Mouse (Mus musculus) testis, postnatal 14 days (tissue): ENCODE data around the gene Krt16.

Experiments
- DNase-seq: peaks from one replicate; pipeline ENCODE4 v3.0.0; 2021; ENCODE audit warnings: low spot score

Krt16 gene

GRCm38 (mm10) chr11:100248852-100249465, at the start of gene Krt16:
Gene Krt16, minus strand, starts transcription at chr11:100248902.
- DNase-seq = no peak

GRCm38 (mm10) chr11:100297801-100298200, 49.1 kb upstream of the Krt16 start:
- peak; percentile 28 for DNase-seq

GRCm38 (mm10) chr11:100295308-100295707, 46.6 kb upstream of the Krt16 start:
- peak; percentile 80 for DNase-seq

DNA sequence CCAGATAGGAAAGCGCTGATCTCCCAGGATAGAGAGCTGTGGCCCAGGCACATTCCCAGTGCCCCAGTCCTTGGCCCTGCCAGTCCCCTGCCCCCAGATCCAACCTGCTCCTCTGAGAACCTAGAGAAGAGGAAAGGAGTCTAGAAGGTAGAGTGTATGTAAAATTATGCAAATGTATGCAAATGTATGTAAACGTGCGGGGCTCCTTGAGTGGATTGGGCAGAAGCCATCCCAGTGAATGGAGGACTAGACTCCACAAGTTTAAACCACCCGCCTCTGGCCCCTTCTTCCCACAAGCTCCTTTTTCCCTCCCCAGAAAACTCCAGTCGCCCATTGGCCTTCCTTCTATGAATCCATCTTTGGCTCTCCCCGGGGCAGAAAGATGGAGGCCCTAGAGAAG, 44.2 kb upstream of the Krt16 start:
- no peak for DNase-seq

- DNase-seq = no peak
Observed at GRCm38 (mm10) chr11:100290235-100290634, 41.5 kb upstream of the Krt16 start.

GRCm38 (mm10) chr11:100288942-100289341, 40.2 kb upstream of the Krt16 start:
- DNase-seq = peak; percentile 65

GRCm38 (mm10) chr11:100287024-100287423, 38.3 kb upstream of the Krt16 start:
- peak; percentile 43 for DNase-seq

DNA sequence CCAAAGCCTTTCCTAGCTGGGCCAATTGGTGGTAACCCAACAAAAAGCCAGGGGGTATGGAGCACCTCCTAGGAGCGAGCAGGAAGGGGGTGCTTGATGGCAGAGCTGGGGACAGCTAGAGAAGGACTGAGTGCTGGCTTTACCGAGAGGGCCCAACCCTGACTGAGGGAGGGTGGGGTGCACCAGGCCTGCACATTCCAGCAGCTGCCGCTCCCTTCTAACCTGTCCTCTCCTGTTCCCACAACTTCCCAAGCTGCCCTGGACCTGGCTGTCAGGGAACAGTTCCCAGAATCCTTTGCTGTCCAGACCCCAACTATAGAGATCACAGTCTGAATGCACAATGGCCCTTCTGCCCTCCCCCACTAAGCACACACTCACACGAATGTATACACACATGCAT, 36.3 kb upstream of the Krt16 start:
- no peak for DNase-seq

GRCm38 (mm10) chr11:100282549-100282948, 33.8 kb upstream of the Krt16 start:
- peak; percentile 50 for DNase-seq

DNA sequence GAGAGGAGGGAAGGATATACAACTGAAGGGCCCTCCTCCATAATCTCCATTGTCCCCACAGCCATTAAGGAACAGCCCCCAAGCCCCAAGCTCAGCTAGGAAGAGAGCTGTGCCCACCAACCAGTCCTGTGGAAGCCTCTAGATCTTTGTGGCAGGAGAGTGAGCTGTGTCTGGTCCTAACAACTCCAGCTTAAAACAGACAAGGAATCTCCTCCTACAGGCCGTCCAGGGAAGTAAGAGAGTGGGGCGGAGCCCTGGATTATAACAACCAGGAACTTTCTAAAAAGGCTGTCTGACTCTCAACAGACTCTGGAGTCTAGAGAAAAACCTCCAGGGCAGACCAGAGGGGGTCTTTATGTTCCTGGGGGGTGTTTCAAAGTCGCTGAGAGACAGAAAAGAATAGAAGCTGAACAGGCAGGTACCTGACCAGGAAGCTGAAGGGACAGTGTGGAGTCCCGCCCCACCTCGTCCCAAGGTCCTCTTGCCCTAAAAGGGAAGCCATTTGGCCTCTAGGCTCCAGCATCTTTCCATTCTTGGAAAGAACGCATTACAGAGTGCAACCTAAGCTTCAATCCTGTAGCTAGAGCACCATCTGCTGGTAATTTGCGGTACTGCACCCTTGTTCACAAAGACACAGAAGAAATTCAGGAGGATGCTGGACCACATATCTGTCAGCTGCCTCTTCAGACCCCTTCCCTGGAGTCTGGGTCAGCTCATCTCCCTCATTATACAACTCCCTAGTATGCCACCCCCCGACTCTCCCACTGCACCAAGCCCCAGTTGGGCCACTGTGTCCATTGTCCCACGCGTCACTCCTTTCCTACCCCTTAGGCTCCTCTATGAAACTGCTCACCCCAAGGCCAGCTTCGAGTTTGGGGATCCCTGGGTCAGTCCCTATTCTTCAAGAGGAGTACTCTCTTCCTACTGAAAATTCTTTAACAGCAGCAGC, 33.2 kb upstream of the Krt16 start:
- DNase-seq = peak; percentile 80

GRCm38 (mm10) chr11:100278759-100279158, 30.1 kb upstream of the Krt16 start:
- DNase-seq = no peak

DNA sequence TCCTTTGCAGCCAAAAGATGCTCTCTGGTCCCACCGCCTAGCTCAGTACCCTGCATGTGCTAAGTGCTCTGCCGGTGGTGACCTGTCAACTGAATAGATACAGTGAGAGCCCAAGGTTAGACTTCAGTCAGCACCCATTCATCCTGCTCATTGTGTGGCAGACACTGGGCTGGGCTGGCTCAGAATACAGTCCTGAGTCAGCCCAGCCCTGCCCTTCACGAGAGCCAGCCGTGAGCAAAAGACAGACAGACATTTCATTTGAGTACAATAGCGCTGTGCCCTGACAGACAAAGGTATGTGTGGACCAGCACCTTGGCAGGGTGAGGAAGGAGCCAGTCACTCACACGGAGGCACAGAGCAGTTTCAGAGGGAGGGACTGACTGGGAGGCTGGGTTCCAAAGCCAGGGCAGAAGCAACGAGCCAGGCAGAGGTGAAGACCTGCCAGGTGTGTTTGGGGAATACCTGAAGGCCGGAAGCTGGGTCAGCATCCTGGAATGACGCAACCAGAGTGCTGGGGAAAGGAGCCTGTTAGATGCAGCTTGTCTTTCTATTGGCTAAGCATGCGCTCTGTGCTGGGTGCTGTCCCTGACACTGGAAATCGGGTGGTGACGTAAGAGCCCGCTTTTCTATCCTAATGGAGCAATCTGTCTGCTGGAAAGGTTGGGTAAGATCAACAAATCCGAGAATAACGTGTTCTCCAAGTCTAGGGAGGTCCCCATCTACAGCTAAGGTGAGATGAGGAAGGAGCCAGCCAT, 29.2 kb upstream of the Krt16 start:
- no peak for DNase-seq

GRCm38 (mm10) chr11:100275466-100275865, 26.8 kb upstream of the Krt16 start:
- no peak for DNase-seq

DNA sequence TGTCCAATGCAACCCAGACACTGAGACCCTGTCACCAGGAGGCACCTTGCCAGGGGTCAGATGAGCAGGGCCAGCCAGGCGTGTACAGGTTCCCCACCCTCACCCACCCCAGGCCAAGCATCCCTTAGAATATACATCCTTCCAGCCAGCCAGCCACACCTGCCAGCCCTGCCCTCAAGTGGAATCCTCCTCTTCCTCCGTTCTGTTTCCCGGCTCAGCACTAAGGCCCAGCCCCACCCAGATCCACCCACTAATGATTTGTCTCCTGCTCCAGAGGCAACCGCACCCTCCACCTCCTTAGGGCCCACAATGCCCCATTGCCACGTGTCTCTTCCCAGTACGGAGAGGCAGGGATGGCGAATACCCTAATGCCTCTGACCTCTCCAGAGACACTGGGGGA, 26.0 kb upstream of the Krt16 start:
- no peak for DNase-seq

- DNase-seq = no peak
Observed at GRCm38 (mm10) chr11:100271878-100272277, 23.2 kb upstream of the Krt16 start.

DNA sequence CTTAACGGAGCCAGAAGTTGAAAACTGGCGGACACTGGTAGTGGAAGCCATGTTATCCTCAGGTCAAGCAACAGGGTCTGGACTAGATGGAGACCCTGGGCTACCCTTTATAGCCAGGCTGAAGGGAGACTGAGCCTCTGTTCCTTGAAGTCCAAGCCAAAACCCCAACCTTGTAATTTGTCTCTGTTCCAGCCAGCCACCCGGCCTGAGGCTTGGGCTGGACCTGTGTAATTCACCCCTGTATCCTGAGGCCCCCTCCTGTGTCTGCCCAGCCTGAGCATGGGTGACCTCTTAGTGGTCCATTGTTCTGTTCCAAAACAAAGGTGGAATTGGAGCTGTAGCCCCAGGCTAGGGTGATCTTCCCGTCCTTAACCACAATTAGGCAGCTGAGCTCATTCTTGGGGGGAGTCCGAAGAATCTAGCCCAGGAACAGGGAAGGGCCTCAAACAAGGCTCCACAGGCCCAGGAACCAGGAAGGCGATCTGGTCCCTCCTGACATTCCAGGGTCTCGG, 21.2 kb upstream of the Krt16 start, which contains the start of gene Krt42:
Krt42 (minus strand) TSS at position 51 of the 512 bp plus-strand sequence.
- DNase-seq = no peak

GRCm38 (mm10) chr11:100262058-100262980, 13.6 kb upstream of the Krt16 start:
- DNase-seq = no peak

DNA sequence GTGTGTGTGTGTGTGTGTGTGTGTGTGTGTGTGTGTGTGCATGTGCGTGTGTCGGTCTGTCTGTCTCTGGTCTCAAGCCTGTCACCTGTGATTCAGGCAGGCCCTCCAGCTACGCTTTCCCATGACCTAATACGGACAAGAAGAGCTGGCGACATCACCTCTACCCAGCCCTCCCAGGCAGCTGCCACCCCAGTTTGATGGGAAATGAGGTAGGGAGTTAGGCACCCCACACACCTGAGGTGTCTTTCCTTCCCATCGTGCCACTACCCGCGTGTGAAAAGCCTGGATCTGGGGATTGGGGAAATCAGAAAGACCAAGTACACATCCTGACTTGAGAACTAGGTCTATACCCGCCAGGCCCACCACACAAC, 12.5 kb upstream of the Krt16 start:
- DNase-seq = no peak

DNA sequence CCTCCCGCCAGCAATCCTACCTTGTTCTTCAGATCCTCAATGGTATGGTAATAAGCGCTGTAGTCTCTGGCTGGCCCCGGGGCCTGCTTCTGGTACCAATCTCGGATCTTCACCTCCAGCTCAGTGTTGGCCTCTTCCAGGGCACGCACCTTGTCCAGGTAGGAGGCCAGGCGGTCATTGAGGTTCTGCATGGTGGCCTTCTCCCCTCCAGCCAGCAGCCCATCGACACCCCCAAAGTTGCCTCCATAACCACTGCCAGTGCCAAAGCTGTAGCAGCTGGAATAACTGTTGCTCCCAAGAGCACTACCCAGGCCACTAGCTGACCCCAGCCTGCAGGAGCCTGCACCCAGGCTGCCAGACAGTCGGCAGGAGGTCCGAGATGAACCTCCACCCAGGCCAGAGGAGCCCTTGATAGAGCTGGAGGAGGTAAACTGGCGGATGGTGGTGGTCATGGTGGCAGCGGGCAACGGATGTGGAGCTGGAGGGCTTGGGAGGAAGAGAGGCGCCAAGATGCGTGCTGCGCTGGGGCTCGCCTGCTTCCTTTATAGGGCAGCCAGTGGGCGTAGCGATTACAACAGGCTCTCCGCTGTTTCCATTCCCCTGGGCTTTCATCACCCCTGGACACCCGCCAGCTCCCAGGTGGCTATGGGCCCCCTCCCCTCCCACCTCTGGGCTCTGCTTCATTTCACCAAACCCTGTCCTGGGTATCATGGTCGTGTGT, 12.0 kb upstream of the Krt16 start, which contains the start of gene Krt17:
Krt17 (minus strand) TSS at position 516 of the 721 bp plus-strand sequence.
- DNase-seq = no peak

DNA sequence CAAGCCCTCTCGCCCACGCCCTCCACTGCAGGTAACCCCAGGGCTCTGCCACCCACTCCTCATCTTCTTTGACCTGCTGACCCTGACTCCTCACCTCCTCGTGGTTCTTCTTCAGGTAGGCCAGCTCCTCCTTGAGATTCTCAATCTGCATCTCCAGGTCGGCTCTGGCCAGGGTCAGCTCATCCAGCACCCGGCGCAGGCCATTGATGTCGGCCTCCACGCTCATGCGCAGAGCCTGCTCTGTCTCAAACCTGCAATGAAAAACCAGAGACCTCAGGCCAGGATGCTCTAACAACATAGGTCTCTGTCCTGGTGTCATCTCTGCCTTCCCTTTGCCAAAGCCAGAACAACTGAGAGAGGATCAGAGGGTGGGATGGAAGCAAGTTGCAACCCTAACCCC, 10.4 kb upstream of the Krt16 start:
- DNase-seq = no peak
